Mouse (Mus musculus): Measurements from ENCODE around the gene Hspb2. TPM values are rescaled to one million over a fixed set of nuclear protein-coding genes. Genes with fewer than 3 reads are reported as not detected.

Gene Hspb2
- polyA plus RNA-seq, 1 experiment from 2014 or later = not detected

DNA sequence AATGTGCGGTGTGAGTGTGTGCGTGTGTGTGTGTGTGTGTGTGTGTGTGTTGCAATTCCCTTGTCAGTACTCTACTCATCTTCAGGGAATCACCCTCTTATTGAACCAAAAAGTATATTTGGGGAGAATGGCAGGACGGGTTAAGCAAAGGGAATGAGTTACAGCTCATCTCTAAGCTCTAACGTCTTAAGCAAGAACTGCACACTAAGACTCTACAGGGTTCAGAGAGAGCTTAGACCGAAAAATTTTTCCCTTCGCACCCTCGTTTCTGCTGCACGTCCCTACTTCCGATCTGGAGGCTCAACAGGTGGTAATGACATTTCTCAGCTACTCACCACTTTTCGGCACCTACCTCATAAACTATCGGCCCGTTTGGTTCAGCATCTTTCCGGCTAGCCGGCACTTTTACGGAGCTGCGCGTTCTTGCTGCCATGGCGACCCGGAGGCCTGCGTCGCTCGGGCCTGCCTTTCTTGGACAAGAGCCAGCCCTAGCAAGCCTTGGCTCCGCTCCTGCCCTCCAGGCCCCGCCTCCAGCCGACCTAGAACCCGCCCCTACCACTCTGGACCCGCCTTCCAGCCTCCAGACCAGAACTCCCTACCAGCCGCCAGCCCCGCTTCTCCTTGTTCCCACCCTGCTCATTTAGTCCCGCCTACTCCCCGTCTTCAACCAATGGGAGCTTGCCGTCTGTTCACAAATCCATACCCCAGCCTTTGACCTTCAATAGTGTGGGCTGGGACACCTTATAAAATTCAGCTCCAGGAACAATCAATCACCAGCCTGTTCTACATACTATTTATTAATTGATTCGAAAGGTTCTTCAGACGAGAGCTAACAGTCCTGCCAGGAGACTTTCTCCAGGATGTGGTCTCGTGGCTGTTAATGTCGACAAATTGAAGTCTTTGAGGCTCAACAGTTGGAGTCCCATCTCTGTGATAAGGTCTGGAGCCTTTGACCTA is 13.0 kb downstream of the Hspb2 start, which contains the start of gene Dixdc1:
Gene Dixdc1 (minus strand): TSS at position 604 of the 957 bp plus-strand sequence.
- 10% methylated on average over 35 of the region's 36 CpGs for WGBS (ENCODE audit: missing documents)
- Histone ChIP-seq H3K4me3 (ENCODE audit: inconsistent target) (no peak within 1 kb of the TSS), H3K36me3 (ENCODE audit: inconsistent target) (no peaks in the 10 kb centered on the region), H3K79me2 (ENCODE audit: inconsistent target) (no peaks in the 10 kb centered on the region), H3K27ac (no peak within 1 kb of the TSS)

DNA sequence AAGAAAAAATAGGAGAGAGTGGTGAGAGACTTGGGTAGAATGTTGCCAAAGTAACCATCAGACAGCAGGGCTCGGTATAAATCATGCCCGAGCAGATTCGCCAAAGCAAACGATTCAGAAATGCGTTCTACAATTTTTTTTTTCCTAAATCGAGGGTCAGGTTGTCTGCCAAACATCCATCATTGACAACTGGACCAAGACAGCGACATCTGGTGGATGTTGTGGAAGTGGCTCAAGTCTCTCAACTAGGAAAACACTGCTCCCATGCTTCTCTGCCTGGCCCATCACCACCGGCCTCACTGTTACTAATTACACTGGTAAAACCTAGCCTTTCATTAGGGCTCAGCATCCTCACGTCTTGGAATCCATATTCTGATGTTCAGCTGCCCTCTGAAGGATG is 17.2 kb downstream of the Hspb2 start:
- H3K4me3 ChIP-seq (ENCODE audit: inconsistent target) = no peak overlapping the region
- WGBS (ENCODE audit: missing documents) = 8% methylated on average over 9 of the region's 9 CpGs
- no peaks in the 10 kb centered on the region for H3K79me2 ChIP-seq (ENCODE audit: inconsistent target)
- no peaks in the 10 kb centered on the region for H3K36me3 ChIP-seq (ENCODE audit: inconsistent target)
- H3K27ac ChIP-seq = no peak overlapping the region

DNA sequence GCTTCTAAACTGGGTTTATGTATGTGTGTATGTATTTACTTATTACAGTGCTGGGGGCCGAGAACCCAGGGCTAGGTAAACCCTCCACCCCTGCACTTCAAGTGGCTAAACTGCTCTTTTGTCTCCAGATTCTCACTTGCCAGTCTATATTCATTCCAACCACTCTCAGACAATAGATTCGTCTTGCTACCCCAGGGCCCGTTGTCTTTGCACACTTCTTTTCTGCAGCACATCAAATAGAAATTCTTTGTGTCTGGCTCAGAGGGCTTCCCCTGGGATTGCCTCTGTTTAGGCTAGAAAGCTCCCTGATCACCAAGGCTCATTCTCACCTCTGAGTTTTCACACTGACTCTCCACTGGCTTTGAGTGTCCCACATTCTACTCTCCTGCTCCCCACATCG is 19.6 kb downstream of the Hspb2 start:
- Histone ChIP-seq H3K36me3 (ENCODE audit: inconsistent target) (no peaks in the 10 kb centered on the region), H3K4me3 (ENCODE audit: inconsistent target) (no peak overlapping the region), H3K79me2 (ENCODE audit: inconsistent target) (no peaks in the 10 kb centered on the region), H3K27ac (no peak overlapping the region)
- WGBS (ENCODE audit: missing documents) = 81% methylated on average over 4 of the region's 4 CpGs

DNA sequence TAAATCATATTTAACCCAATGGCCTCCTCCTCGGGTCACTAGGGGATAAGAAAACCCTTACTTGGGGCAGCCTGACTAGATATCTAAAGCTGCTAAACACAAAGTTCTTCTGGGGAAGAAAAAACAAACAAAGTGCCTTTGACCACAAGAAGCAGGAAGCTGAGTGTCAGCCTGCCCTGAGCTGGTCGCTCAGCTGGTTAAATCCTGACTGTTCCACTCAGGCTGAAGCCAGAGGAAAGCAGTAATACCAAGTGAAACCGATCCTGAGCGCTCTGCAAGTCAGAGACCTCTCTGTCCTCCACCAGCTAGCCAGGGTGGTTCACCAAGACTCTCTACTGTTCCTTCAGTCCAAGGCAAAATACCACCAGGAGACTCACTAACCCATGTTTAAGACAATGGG is 22.6 kb downstream of the Hspb2 start:
- Histone ChIP-seq H3K79me2 (ENCODE audit: inconsistent target) (no peaks in the 10 kb centered on the region), H3K27ac (no peak overlapping the region), H3K4me3 (ENCODE audit: inconsistent target) (no peak overlapping the region), H3K36me3 (ENCODE audit: inconsistent target) (no peaks in the 10 kb centered on the region)
- 12% methylated on average over 4 of the region's 4 CpGs for WGBS (ENCODE audit: missing documents)

DNA sequence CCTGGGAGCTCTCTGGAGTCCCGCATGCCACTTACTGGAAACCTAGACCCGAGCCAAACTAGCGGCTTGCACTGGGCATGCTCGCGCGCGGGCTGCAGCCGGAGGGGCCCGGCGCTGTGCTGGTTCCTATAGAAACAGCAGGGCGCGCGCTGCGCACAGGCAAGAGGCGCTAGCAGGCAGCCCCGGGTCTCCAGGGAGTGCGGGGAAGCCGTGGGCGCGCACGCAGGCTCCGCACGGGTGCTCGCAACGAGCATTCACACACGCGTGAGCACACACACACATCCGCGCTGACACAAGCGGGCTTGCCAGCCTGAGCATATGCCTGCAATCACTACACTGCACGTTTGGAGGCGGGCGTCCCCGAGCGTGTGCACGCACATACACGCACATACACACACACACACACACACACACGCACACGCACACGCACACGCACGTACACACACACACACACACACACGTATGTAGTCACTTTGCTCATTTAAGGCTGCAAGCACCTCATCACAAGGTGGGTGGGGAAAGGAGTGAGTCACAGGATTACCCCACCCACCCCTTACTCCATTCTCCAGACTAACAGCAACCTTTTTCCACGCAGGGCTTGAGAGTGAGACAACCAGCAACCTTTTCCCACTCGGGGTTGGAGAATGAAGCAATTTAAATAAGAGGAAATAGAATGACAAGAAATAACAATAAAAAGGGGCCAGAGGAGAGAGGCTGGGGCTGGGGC is 24.1 kb downstream of the Hspb2 start:
- Histone ChIP-seq H3K79me2 (ENCODE audit: inconsistent target) (no peaks in the 10 kb centered on the region), H3K36me3 (ENCODE audit: inconsistent target) (no peaks in the 10 kb centered on the region), H3K27ac (no peak overlapping the region), H3K4me3 (ENCODE audit: inconsistent target) (peak overlapping the region; percentile 10; the same call in 1 of the 2 replicates)
- WGBS (ENCODE audit: missing documents) = under 1% methylated on average over 42 of the region's 45 CpGs

DNA sequence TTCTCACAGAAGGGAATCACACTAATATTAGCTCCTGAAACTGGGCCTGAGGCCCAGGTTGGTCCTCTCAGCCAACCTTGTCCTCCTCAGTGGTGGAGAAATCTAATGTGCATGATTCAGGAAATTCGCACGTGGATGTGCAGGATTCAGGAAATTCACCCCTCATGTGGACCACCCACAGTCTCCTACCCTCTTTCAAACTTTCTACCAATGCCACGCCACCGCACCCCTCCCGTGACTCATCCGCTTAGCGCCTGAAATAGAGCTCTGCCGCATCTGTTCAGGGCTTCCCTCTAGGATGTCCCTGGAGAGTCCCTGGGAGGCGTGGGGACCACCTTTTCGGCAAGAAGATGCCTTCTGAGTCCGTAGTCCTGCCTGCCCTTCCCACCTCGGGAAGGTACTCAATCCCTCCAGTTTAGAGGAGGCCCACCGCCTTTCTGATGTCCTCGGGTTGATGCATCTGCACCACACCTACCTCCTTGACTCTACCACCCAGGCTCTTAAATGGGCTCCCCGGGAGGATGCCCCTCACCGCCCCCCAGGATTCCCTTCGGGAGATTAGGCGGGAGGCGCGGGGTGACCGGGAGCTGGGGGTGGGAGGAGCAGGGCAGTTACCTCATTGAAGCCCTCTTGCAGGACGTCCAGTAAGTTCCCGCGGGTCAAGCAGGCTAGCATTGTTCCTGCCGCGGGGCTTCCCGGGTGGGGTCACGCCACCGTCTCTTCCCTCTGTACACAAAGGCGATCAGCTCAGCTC is 24.8 kb downstream of the Hspb2 start:
- Histone ChIP-seq H3K79me2 (ENCODE audit: inconsistent target) (no peaks in the 10 kb centered on the region), H3K4me3 (ENCODE audit: inconsistent target) (no peak overlapping the region), H3K27ac (no peak overlapping the region), H3K36me3 (ENCODE audit: inconsistent target) (no peaks in the 10 kb centered on the region)
- 31% methylated on average over 30 of the region's 30 CpGs for WGBS (ENCODE audit: missing documents)

DNA sequence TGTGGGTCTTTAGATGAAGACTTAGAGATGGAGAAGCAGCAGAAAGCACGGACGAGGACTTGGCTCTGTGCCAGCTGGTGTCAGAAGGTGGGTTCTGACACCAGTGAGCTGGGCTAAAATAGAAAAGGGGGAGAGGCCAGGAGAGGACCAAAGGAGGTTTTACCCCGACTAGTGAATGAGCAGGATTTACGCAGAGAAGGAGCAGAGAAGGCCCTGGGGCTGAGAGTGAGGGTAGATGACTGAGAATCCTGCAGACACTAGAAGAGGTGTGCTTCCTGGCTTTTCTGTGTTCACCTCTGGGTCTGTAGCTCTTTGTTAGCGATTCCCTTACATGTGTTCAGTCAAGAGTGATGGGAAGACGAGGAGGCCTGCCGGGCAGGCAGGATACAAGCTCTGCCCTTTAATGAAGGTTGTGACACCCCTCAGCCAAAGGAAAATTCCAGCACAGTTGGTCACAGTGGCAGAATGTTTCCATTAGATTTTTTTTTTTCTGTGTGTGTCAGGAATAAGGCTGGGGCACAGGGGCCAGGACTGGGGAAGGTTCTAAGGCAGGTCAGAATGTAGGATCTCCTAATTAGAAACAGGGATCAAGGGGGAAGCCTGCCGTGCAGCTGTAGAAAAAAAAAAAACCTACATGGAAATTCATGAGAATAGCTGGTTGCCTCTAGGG is 26.1 kb downstream of the Hspb2 start:
- no peak overlapping the region for H3K27ac ChIP-seq
- no peaks in the 10 kb centered on the region for H3K79me2 ChIP-seq (ENCODE audit: inconsistent target)
- no peaks in the 10 kb centered on the region for H3K36me3 ChIP-seq (ENCODE audit: inconsistent target)
- no peak overlapping the region for H3K4me3 ChIP-seq (ENCODE audit: inconsistent target)
- WGBS (ENCODE audit: missing documents) = 84% methylated on average over 8 of the region's 8 CpGs

DNA sequence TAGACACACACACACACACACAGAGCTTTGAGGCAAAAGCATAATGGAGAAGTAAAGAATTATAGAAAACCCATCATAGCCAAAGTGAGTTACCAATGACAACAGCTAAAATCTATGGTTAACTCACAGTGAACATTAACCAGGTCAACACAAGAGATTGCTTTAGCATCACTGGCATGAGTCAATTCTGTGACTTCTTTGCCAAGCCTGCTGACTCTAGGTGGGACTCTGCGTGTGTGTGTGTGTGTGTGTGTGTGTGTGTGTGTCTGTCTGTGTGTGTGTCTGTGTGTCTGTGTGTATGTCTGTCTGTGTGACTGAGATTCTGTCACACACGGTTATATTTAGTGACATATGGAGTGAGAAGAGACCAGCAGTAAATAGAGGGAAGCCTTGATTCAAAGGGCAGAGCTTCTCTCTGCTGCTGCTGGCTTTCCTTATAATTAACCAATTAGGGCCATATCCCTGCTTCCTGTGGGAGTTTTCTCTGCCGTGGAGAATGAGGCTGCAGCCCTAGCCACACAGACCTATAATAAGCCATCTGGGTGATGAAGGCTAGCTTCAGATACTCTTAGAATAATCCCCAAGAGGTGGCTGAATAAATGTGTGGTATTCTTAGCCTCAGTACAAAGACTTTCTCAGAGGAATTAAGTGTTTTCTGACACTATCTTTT is 27.4 kb downstream of the Hspb2 start:
- H3K27ac ChIP-seq = no peak overlapping the region
- H3K79me2 ChIP-seq (ENCODE audit: inconsistent target) = no peaks in the 10 kb centered on the region
- WGBS (ENCODE audit: missing documents) = 36% methylated on average over 3 of the region's 3 CpGs

DNA sequence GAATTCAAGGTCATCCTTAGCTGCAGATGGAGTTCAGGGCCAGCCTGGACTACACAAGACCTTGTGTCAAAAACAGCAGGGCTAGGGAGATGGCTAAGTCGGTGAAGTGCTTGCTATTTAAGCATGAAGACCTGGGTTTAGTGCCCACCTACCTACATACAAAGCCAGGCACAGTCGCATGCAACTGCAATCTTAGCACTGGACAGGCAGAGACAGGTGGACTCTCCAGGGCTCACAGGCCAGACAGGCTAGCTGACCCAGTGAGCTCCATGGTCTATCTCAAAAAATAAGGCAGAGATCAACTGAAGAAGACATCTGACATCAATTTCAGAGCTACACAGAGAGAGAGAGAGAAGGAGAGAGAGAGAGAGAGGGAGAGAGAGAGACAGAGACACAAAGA is 28.0 kb downstream of the Hspb2 start:
- Histone ChIP-seq H3K4me3 (ENCODE audit: inconsistent target) (no peak overlapping the region), H3K36me3 (ENCODE audit: inconsistent target) (no peaks in the 10 kb centered on the region), H3K79me2 (ENCODE audit: inconsistent target) (no peaks in the 10 kb centered on the region), H3K27ac (no peak overlapping the region)
- WGBS (ENCODE audit: missing documents) = 90% methylated on average over 2 of the region's 2 CpGs

More for the DNA sequence above, 27.4 kb downstream of the Hspb2 start:
- no peak overlapping the region for H3K4me3 ChIP-seq (ENCODE audit: inconsistent target)
- H3K36me3 ChIP-seq (ENCODE audit: inconsistent target) = no peaks in the 10 kb centered on the region

DNA sequence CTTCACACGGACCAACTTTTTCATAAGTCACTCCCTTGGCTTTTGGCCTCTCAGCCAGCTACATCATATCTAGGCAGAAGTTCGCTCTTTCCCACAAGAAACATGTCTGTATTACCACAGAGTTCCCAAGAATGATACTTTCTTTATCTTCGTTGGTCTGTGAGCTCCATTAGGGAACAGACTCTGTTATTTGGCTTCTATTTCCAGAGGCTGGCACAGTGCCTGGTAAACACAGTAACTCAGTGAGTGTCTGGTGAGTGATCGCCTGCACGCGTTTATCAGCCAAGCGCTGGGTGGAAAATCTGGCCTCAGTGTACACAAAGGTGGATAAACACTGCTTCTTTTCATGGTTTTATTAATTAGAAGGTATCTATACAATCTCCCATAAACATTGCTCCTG is 28.7 kb downstream of the Hspb2 start:
- no peak overlapping the region for H3K4me3 ChIP-seq (ENCODE audit: inconsistent target)
- WGBS (ENCODE audit: missing documents) = 81% methylated on average over 7 of the region's 7 CpGs

DNA sequence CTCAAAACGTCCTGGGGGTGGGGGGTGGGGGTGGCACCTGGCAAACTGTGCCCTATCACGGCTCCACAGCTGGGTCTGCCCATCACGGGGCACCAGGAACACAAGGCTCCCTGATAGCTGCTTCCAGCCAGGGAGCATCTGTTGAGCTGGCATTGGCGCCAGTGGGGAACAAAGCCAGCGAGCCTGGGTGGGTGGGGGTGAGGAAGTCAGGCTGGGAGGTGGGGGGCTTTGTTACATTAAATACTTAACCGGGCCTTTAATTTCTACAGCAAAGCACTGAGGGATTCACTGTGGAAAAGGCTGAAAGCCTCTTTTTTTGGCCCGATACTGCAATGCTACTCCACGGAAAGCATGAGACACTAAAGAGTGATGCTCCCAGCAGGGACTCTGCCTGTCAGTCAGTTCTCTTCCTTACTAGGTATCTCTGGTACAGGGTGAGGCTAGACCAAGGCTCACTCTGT is 29.7 kb downstream of the Hspb2 start:
- no peak overlapping the region for H3K27ac ChIP-seq
- 80% methylated on average over 8 of the region's 8 CpGs for WGBS (ENCODE audit: missing documents)

More for the DNA sequence above, 28.7 kb downstream of the Hspb2 start:
- no peaks in the 10 kb centered on the region for H3K36me3 ChIP-seq (ENCODE audit: inconsistent target)
- H3K27ac ChIP-seq = no peak overlapping the region
- H3K79me2 ChIP-seq (ENCODE audit: inconsistent target) = no peaks in the 10 kb centered on the region

DNA sequence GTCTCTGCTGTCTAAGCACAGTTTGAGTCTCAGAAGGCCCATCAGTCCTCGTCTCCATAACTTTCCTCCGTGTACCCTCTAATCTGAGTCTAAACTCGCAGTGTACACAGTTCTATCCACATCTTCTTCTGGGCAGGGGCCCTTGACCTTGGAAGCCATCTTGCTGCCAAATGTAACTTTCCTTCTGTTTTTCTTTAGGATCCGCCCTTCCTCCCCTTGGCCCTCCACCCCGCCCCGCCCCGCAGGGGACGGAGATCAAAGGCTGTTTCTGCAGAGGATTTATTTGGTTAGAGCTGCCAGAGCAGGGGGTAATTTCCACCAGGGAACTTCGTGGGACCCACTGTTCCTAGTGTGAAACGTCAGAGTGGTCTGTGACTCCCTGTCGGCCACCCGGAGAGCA is 31.1 kb downstream of the Hspb2 start:
- H3K4me3 ChIP-seq (ENCODE audit: inconsistent target) = no peak overlapping the region
- H3K27ac ChIP-seq = no peak overlapping the region
- H3K36me3 ChIP-seq (ENCODE audit: inconsistent target) = no peaks in the 10 kb centered on the region
- H3K79me2 ChIP-seq (ENCODE audit: inconsistent target) = no peaks in the 10 kb centered on the region
- 79% methylated on average over 12 of the region's 12 CpGs for WGBS (ENCODE audit: missing documents)

More for the DNA sequence above, 29.7 kb downstream of the Hspb2 start:
- Histone ChIP-seq H3K36me3 (ENCODE audit: inconsistent target) (no peaks in the 10 kb centered on the region), H3K79me2 (ENCODE audit: inconsistent target) (no peaks in the 10 kb centered on the region), H3K4me3 (ENCODE audit: inconsistent target) (no peak overlapping the region)

DNA sequence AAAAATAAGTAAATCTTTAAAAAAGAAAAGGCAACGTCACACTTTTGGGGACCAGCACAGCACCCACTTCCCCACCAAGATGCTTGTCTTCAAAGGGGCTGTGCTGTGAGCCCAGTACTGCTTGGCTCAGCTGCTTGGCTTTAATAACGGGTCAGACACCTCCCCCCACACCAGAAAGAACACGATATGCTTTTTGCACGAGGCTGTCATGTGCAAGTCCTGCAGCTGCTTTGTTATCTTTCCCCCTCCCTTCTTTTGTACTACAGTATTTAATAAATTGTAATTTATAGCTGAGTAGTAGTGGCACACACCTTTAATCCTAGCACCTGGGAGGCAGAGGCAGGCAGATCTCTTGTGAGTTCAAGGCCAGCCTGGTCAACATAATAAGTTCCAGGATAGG is 33.3 kb downstream of the Hspb2 start:
- no peaks in the 10 kb centered on the region for H3K79me2 ChIP-seq (ENCODE audit: inconsistent target)
- 81% methylated on average over 4 of the region's 4 CpGs for WGBS (ENCODE audit: missing documents)
- H3K36me3 ChIP-seq (ENCODE audit: inconsistent target) = no peaks in the 10 kb centered on the region
- H3K27ac ChIP-seq = no peak overlapping the region
- H3K4me3 ChIP-seq (ENCODE audit: inconsistent target) = no peak overlapping the region

Measured in macrophage (primary cell).